Mouse (Mus musculus) intestine, embryonic 14.5 days (tissue): ENCODE measurements around the gene Cyp2c69. TPM values are rescaled to one million over a fixed set of nuclear protein-coding genes. Genes with fewer than 3 reads are reported as not detected.
"Not testable (repeated sequence)": the region's sequence is repeated elsewhere in the genome, so short reads cannot be mapped to it uniquely, and the experiment has no call there.

Experiments
- ATAC-seq: fragments of 200-750 bp; cut with Nextera tagmentation; replicated peaks from 2 replicates; pipeline ENCODE4 v1.8.0; 2017; ENCODE audit warnings: low read depth, moderate number of reproducible peaks, moderate TSS enrichment, moderate library complexity; ENCODE audit not compliant: low FRiP score, low TSS enrichment
- DNase-seq: peaks from one replicate; pipeline ENCODE4 v3.0.0-alpha.2; 2018; ENCODE audit warnings: low spot score
- H3K27ac ChIP-seq: fragments of 300-500 bp; sonication (generic); 2 replicates; pipeline ENCODE4 v1.5.1; 2014; ENCODE audit warnings: low read depth, mild to moderate bottlenecking, control low read depth
- H3K27me3 ChIP-seq: fragments of 300-500 bp; sonication (generic); replicated peaks from 2 replicates; pipeline ENCODE4 v1.6.1; 2014; ENCODE audit warnings: low read length, control low read depth; ENCODE audit not compliant: control insufficient read depth, insufficient read depth
- H3K36me3 ChIP-seq: fragments of 300-500 bp; sonication (generic); 2 replicates; pipeline ENCODE4 v1.6.1; 2014; ENCODE audit warnings: low read length, control low read depth; ENCODE audit not compliant: control insufficient read depth, insufficient read depth
- H3K4me1 ChIP-seq: fragments of 300-500 bp; sonication (generic); replicated peaks from 2 replicates; pipeline ENCODE4 v1.6.1; 2014; ENCODE audit warnings: low read length, control low read depth, mixed read lengths; ENCODE audit not compliant: control insufficient read depth, insufficient read depth
- H3K4me2 ChIP-seq: fragments of 300-500 bp; sonication (generic); 2 replicates; pipeline ENCODE4 v1.6.1; 2014; ENCODE audit warnings: low read length
- H3K4me3 ChIP-seq: fragments of 300-500 bp; sonication (generic); 2 replicates; pipeline ENCODE4 v1.5.1; 2014; ENCODE audit warnings: low read depth, low read length, control low read depth, mixed read lengths
- H3K9ac ChIP-seq: fragments of 300-500 bp; sonication (generic); 2 replicates; pipeline ENCODE4 v1.6.1; 2014; ENCODE audit warnings: mild to moderate bottlenecking, low read length
- H3K9me3 ChIP-seq: fragments of 300-500 bp; sonication (generic); 2 replicates; pipeline ENCODE4 v1.6.1; 2016; ENCODE audit warnings: low read length, control low read depth; ENCODE audit not compliant: control insufficient read depth
- WGBS: fragments of 180-500 bp; shearing (Covaris S2); extraction: QIAGEN DNeasy Blood & Tissue Kit; methylation state at CpG from one replicate; pipeline ENCODE4 v1.1.7; 2014; 5-methylcytosine and 5-hydroxymethylcytosine counted together
- polyA plus RNA-seq: library from polyadenylated mRNA; unstranded; fragments of >200 nt; fragmentation: Nextera tagmentation; extraction: Ambion mirVana; gene quantifications from 2 replicates; pipeline ENCODE4 v1.2.1, GENCODE M21; 2014

Cyp2c69 gene
- polyA plus RNA-seq = not detected in 2 replicates

DNA sequence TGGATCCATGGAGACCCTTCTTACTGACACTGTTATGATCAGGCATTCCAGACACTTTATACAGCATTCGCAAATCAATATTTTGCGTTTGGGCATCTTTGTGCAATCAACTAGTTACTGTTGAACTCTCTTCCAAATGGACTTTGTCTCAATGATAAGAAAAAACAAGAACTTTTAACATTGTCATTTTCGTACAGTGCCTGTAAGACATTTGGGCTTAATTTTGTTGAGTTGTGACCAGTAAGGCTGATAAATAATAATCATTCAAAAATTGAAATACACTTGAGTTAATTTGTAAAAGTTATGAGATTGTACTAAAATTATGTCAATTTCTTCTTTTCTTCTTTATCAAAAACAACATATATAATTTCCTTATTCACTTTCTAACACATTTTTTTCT, at the start of gene Cyp2c69:
Cyp2c69 (minus strand) TSS at position 101 of the 400 bp plus-strand sequence.
- H3K4me2 ChIP-seq, H3K9ac ChIP-seq, H3K27ac ChIP-seq, H3K9me3 ChIP-seq, ATAC-seq, H3K4me1 ChIP-seq, H3K36me3 ChIP-seq, DNase-seq, H3K4me3 ChIP-seq, H3K27me3 ChIP-seq: not testable (repeated sequence)
- WGBS = 93% methylated on average over 3 of the region's 3 CpGs

DNA sequence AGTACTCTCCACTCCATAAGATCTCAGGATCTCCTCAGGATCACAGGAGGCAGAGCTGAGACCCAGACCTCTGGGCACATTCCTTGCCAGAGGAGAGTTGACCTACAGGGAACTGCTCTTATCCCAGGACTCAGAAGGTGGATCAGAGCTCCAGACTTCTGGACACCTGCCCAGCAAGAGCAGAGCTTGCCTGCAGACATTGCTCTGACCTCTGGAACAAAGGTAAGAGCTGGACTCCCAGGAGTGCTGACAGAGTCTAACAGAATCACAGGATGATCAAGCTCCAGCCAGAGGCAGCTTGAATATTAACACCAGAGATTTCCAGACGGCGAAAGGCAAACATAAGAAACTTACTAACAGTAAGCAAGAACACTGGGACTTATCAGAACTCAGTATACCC, 48.8 kb upstream of the Cyp2c69 start:
- ATAC-seq = no peak
- H3K27me3 ChIP-seq = no peaks in the 10 kb centered on the region
- no peak overlapping the region for H3K4me2 ChIP-seq
- no peak overlapping the region for H3K9ac ChIP-seq
- 83% methylated on average over 2 of the region's 2 CpGs for WGBS
- H3K4me3 ChIP-seq = no peak overlapping the region
- no peaks in the 10 kb centered on the region for H3K36me3 ChIP-seq
- H3K9me3 ChIP-seq = no peaks in the 10 kb centered on the region
- H3K27ac ChIP-seq = no peak overlapping the region
- no peaks in the 10 kb centered on the region for H3K4me1 ChIP-seq
- DNase-seq = no peak

- Histone ChIP-seq H3K4me3 (no peak overlapping the region), H3K4me1 (no peaks in the 10 kb centered on the region), H3K9me3 (no peaks in the 10 kb centered on the region), H3K9ac (no peak overlapping the region), H3K4me2 (no peak overlapping the region), H3K36me3 (no peaks in the 10 kb centered on the region), H3K27me3 (no peaks in the 10 kb centered on the region), H3K27ac (no peak overlapping the region)
- WGBS = 54% methylated on average over 1 of the region's 1 CpGs
- DNase-seq = no peak
- no peak for ATAC-seq
These were observed 43.4 kb upstream of the Cyp2c69 start for GRCm38 (mm10) chr19:39930032-39930431.

DNA sequence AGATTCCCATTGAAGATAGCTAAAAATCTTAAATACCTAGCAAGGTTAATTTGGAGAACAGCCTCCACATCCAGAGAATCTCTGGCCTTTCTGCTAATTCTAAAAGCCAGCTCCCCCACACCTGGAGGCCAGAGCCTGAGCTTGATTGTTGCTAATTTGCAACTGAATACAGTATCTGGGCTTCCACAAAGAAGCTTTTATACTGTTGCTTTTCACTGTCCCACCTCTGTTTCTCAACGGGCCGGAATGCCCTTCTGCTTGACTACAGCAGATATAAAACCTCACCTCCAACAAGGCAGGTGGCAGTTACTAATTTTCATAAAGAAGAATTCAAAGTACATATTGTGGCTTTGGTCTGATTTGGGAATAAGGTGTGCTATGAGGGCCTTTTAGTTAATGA, 15.1 kb upstream of the Cyp2c69 start:
- Histone ChIP-seq H3K4me3 (no peak overlapping the region), H3K4me2 (no peak overlapping the region), H3K9ac (no peak overlapping the region), H3K9me3 (no peaks in the 10 kb centered on the region), H3K27me3 (no peaks in the 10 kb centered on the region), H3K36me3 (no peaks in the 10 kb centered on the region), H3K4me1 (no peaks in the 10 kb centered on the region), H3K27ac (no peak overlapping the region)
- 91% methylated on average over 2 of the region's 2 CpGs for WGBS
- DNase-seq (no peak), ATAC-seq (no peak)

- H3K27ac ChIP-seq, H3K4me3 ChIP-seq, H3K27me3 ChIP-seq, H3K9ac ChIP-seq, ATAC-seq, H3K4me1 ChIP-seq, DNase-seq, H3K36me3 ChIP-seq, H3K9me3 ChIP-seq, H3K4me2 ChIP-seq: not testable (repeated sequence)
- 76% methylated on average over 3 of the region's 3 CpGs for WGBS
These were observed 3.5 kb upstream of the Cyp2c69 start for GRCm38 (mm10) chr19:39890079-39890478.

DNA sequence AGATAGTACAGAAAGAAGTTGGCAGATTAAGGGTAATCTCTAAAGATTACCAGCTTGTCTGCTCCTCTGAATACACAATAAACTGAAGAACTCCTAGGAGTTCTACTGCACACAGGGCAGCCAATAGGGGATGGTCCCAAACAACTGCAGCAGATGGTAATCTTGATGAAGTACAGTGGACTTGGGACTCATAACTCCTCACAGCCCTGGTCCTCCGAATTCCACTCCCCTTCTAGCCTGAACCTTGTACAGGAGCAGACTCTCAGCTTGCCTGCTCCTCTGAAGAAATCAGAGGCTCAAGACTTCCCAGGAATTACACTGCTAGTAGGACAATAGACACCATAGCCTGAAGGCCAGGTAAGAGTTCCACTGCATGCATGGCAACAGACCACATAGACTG, 20.5 kb downstream of the Cyp2c69 start:
- 64% methylated on average over 1 of the region's 1 CpGs for WGBS
- no peak for DNase-seq
- H3K36me3 ChIP-seq = no peaks in the 10 kb centered on the region
- H3K27me3 ChIP-seq = no peaks in the 10 kb centered on the region
- H3K9me3 ChIP-seq = no peaks in the 10 kb centered on the region
- H3K4me3 ChIP-seq = no peak overlapping the region
- no peaks in the 10 kb centered on the region for H3K4me1 ChIP-seq
- H3K27ac ChIP-seq = no peak overlapping the region
- no peak overlapping the region for H3K4me2 ChIP-seq
- no peak for ATAC-seq
- H3K9ac ChIP-seq = no peak overlapping the region

DNA sequence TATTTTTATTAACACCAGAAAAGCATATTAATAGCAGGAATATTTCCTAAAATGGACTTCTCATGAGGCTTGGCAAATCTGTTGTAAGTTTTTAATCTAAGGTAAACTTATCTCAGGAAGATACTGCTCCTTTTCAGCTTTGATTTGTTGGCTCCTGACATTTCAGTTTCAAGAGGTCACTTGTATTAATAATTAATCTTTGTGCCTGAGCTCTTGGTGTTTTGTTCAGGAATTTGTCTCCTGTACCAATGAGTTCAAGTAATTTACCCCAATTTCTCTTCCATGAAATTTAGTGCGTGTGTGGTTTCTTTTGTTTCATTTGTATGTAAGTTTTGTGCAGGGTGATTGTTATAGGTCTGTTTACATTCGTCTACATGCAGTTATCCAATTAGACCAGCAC, 65.7 kb downstream of the Cyp2c69 start:
- H3K4me3 ChIP-seq, H3K9ac ChIP-seq, H3K4me1 ChIP-seq, H3K27me3 ChIP-seq, DNase-seq, H3K27ac ChIP-seq, ATAC-seq, H3K4me2 ChIP-seq, H3K36me3 ChIP-seq, H3K9me3 ChIP-seq: not testable (repeated sequence)
- 76% methylated on average over 2 of the region's 2 CpGs for WGBS

DNA sequence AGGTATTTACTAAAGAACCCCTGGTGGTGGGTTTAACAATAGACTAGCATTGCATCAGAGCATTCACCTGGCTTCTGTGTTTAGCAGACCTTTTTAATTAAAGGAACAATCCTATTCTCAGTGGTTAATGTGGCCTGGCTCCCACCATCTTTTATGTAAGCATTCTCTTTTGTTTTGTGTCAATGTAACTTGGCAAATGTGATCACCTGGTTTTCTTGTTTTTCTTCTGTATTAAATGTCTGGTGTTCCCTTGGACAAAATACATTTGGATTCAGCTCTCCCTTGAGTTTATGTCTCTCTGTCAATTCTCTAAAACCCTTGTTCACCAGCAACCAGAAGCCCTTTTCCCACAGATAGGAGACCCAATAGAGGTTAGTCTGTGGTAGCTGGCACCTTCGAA, 70.2 kb downstream of the Cyp2c69 start:
- not testable (repeated sequence) for H3K4me1 ChIP-seq, H3K4me2 ChIP-seq, H3K27me3 ChIP-seq, H3K9ac ChIP-seq, ATAC-seq, H3K36me3 ChIP-seq, H3K4me3 ChIP-seq, DNase-seq, H3K27ac ChIP-seq, H3K9me3 ChIP-seq
- WGBS = 91% methylated on average over 1 of the region's 1 CpGs

GRCm38 (mm10) chr19:39815991-39816390, 70.6 kb downstream of the Cyp2c69 start:
- H3K4me3 ChIP-seq, ATAC-seq, H3K36me3 ChIP-seq, H3K9me3 ChIP-seq, DNase-seq, H3K4me2 ChIP-seq, H3K9ac ChIP-seq, H3K27ac ChIP-seq, H3K4me1 ChIP-seq, H3K27me3 ChIP-seq: not testable (repeated sequence)
- 79% methylated on average over 4 of the region's 4 CpGs for WGBS
